Mouse (Mus musculus): Measurements from ENCODE around the gene Olfr229. TPM values are rescaled to one million over a fixed set of nuclear protein-coding genes. Genes with fewer than 3 reads are reported as not detected.
A peak's percentile ranks its signal among the peaks of the same experiment; 100 is the strongest.
"Not testable (repeated sequence)": the region's sequence is repeated elsewhere in the genome, so short reads cannot be mapped to it uniquely, and the experiment has no call there.

Gene Olfr229
- polyA plus RNA-seq (2014; fragmentation: Nextera tagmentation; extraction: Ambion mirVana) = not detected in 2 replicates

DNA sequence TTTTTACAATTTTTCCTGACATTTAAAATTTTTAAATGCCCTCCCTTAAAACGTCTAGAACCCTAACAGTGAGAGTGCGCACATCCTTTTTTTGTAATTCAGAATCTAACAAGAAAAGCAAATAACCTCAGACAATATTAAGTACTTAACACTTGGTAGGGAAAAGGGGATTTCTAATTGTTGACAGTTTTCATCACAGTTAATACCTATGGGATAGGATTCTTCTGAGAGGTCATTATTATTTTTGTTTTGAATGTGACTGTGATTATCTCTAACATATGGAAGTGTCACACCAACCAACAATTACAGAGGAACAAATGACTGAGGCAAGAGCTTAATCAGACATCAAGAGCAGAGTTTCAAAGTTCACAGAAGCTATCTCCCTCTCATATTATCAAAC, at the start of gene Olfr229:
Gene Olfr229, plus strand, starts transcription at position 301 of the 400 bp plus-strand sequence.
- ATAC-seq (ENCODE audit: low read depth) = no peak
- Histone ChIP-seq H3K36me3 (ENCODE audit: control insufficient read depth, insufficient read depth, low read length) (no peaks in the 10 kb centered on the region), H3K4me3 (ENCODE audit: low read depth, low read length) (no peak within 1 kb of the TSS), H3K27ac (replicated peaks; ENCODE audit: low read depth, low read length) (no peak within 1 kb of the TSS), H3K4me1 (ENCODE audit: control insufficient read depth, insufficient read depth, low read length) (no peaks in the 10 kb centered on the region), H3K9ac (ENCODE audit: low read depth, low read length) (no peak within 1 kb of the TSS), H3K27me3 (replicated peaks; ENCODE audit: control insufficient read depth, insufficient read depth, low read length) (no peaks in the 10 kb centered on the region), H3K4me2 (ENCODE audit: low read depth, low read length) (no peak within 1 kb of the TSS), H3K9me3 (ENCODE audit: control insufficient read depth, low read length) (no peaks in the 10 kb centered on the region)
- no peak for DNase-seq (ENCODE audit: low spot score)
- WGBS = 63% methylated on average over 2 of the region's 2 CpGs

DNA sequence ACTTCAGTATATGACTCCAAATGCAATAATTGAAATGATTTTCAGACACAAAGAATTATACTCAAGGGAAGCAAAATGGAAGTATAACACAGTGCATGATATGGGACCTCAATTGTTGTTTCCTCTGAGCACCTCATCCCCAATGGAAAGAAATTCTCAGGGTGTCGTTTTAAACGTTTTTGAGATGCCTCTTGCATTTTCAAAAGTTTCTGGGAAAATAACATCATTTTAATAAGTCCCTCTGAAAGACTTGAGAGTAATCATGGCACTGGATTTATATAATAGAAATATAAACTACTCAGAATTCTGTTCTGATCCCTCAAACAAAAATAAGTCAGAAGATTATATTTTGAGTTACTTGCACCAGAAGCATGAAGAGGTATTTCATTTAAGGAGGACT, 41.0 kb upstream of the Olfr229 start, which contains the start of gene Olfr972:
Gene Olfr972, plus strand, starts transcription at position 301 of the 400 bp plus-strand sequence.
- ATAC-seq (ENCODE audit: low read depth) (no peak), DNase-seq (ENCODE audit: low spot score) (no peak)
- no peaks in the 10 kb centered on the region for H3K9me3 ChIP-seq (ENCODE audit: control insufficient read depth, low read length)
- H3K4me1 ChIP-seq (ENCODE audit: control insufficient read depth, insufficient read depth, low read length) = no peaks in the 10 kb centered on the region
- no peak within 1 kb of the TSS for H3K4me3 ChIP-seq (ENCODE audit: low read depth, low read length)
- WGBS = 71% methylated on average over 2 of the region's 2 CpGs
- H3K27me3 ChIP-seq (replicated peaks; ENCODE audit: control insufficient read depth, insufficient read depth, low read length) = no peaks in the 10 kb centered on the region
- H3K36me3 ChIP-seq (ENCODE audit: control insufficient read depth, insufficient read depth, low read length) = no peaks in the 10 kb centered on the region
- H3K4me2 ChIP-seq (ENCODE audit: low read depth, low read length) = no peak within 1 kb of the TSS
- H3K9ac ChIP-seq (ENCODE audit: low read depth, low read length) = no peak within 1 kb of the TSS
- no peak within 1 kb of the TSS for H3K27ac ChIP-seq (replicated peaks; ENCODE audit: low read depth, low read length)

DNA sequence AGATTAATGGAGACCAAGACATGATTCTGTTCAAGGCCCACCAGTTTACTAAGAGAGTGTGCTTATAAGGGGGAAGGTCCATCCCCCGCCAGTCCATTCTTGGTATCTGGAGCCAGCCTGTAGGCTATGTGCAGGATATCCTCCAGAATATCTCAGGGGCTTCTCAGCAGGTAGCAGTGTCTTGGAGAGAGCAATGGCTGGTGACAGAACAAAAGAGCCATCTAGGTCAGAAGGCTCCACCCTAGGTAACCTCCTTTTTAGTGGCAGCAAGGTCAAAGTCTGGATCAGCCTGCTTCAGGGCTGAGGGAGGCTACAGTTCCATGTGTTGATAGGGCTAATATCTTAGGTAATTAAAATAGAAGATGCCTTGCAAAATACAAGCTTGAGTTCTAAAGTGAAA, 35.1 kb upstream of the Olfr229 start:
- not testable (repeated sequence) for H3K9me3 ChIP-seq (ENCODE audit: control insufficient read depth, low read length); ATAC-seq (ENCODE audit: low read depth); H3K4me1 ChIP-seq (ENCODE audit: control insufficient read depth, insufficient read depth, low read length); DNase-seq (ENCODE audit: low spot score); H3K4me3 ChIP-seq (ENCODE audit: low read depth, low read length); H3K36me3 ChIP-seq (ENCODE audit: control insufficient read depth, insufficient read depth, low read length); H3K27ac ChIP-seq (replicated peaks; ENCODE audit: low read depth, low read length); H3K4me2 ChIP-seq (ENCODE audit: low read depth, low read length); H3K9ac ChIP-seq (ENCODE audit: low read depth, low read length); H3K27me3 ChIP-seq (replicated peaks; ENCODE audit: control insufficient read depth, insufficient read depth, low read length)
- WGBS = 67% methylated on average over 1 of the region's 1 CpGs

DNA sequence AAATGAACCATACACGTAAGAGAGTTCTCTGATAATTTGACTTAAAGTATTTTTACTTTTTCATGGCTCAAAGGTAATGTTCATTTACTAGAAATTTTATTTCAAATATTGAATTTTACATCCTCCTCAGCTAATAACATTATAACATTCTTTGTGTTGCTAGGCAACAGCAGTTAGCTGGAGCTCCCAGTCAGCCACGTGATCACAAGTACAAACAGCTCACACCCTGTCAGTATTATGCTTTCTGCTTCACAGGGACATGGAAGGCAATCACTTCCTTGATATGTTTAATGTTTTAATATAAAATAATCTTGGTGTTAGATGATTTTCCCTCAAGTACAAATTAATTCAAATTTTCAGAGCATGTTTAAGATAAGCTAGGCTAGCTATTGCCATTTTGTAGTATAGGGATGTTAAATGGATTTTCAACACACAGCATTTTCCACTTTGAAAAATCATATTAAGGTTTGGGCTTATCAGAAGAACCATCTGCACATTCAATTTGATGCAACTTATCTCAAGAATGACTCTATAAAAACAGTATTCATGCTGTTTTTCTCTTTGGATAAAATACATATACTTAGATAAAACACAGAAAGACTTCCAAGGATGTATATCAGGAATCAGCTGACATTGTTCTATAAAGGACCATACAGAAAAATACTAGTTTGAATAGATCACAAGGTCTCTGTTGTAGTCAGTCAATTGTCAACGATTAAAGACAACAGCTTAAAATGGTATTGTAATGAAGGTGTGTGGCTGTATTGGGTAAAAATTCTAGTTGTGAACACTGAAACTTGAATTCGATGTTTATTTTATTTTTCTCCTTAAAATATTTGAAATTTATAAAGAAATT, 29.4 kb upstream of the Olfr229 start:
- not testable (repeated sequence) for H3K4me2 ChIP-seq (ENCODE audit: low read depth, low read length); H3K27me3 ChIP-seq (replicated peaks; ENCODE audit: control insufficient read depth, insufficient read depth, low read length); H3K9me3 ChIP-seq (ENCODE audit: control insufficient read depth, low read length); DNase-seq (ENCODE audit: low spot score); ATAC-seq (ENCODE audit: low read depth); H3K9ac ChIP-seq (ENCODE audit: low read depth, low read length); H3K4me3 ChIP-seq (ENCODE audit: low read depth, low read length); H3K36me3 ChIP-seq (ENCODE audit: control insufficient read depth, insufficient read depth, low read length); H3K27ac ChIP-seq (replicated peaks; ENCODE audit: low read depth, low read length); H3K4me1 ChIP-seq (ENCODE audit: control insufficient read depth, insufficient read depth, low read length)
- WGBS = no CpG with 5 or more reads among the region's 4 CpGs

DNA sequence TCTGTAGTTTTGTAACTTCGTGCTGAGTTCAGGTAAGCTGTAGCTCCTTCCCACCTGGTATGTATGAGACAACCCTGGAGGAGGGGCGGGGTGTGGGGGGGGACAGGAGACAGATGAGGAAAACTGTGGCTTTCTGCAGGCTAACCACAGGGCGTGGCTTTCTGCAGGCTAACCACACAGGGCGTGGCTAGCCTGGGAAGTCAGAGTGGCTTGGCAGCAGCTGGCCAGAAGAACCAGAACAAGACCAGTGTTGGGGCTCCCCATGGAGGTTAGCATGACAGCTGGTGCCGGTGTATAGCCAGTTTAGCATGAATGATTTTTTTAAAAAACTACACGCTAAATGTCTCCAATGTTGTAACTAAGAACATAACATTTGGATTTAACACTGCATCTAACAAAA, 2.0 kb upstream of the Olfr229 start:
- Histone ChIP-seq H3K36me3 (ENCODE audit: control insufficient read depth, insufficient read depth, low read length) (no peaks in the 10 kb centered on the region), H3K27ac (replicated peaks; ENCODE audit: low read depth, low read length) (no peak overlapping the region), H3K4me3 (ENCODE audit: low read depth, low read length) (no peak overlapping the region), H3K9ac (ENCODE audit: low read depth, low read length) (no peak overlapping the region), H3K27me3 (replicated peaks; ENCODE audit: control insufficient read depth, insufficient read depth, low read length) (no peaks in the 10 kb centered on the region), H3K9me3 (ENCODE audit: control insufficient read depth, low read length) (no peaks in the 10 kb centered on the region), H3K4me1 (ENCODE audit: control insufficient read depth, insufficient read depth, low read length) (no peaks in the 10 kb centered on the region), H3K4me2 (ENCODE audit: low read depth, low read length) (no peak overlapping the region)
- WGBS = 63% methylated on average over 6 of the region's 6 CpGs
- peak; percentile 15 for DNase-seq (ENCODE audit: low spot score)
- no peak for ATAC-seq (ENCODE audit: low read depth)

DNA sequence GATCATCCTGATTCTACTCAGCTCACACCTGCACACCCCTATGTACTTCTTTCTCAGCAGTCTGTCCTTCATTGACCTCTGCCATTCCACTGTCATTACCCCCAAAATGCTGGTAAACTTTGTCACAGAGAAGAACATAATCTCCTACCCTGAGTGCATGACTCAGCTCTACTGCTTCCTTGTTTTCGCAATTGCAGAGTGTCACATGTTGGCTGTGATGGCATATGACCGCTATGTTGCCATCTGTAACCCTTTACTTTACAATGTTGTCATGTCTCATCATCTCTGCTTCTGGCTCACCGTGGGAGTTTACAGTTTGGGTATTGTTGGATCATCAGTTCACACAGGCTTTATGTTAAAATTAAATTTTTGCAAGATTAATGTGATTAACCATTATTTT, 2.8 kb downstream of the Olfr229 start:
- no peaks in the 10 kb centered on the region for H3K36me3 ChIP-seq (ENCODE audit: control insufficient read depth, insufficient read depth, low read length)
- H3K4me2 ChIP-seq (ENCODE audit: low read depth, low read length) = no peak overlapping the region
- DNase-seq (ENCODE audit: low spot score) (no peak), ATAC-seq (ENCODE audit: low read depth) (no peak)
- H3K27ac ChIP-seq (replicated peaks; ENCODE audit: low read depth, low read length) = no peak overlapping the region
- H3K9me3 ChIP-seq (ENCODE audit: control insufficient read depth, low read length) = no peaks in the 10 kb centered on the region
- no peaks in the 10 kb centered on the region for H3K27me3 ChIP-seq (replicated peaks; ENCODE audit: control insufficient read depth, insufficient read depth, low read length)
- no peak overlapping the region for H3K4me3 ChIP-seq (ENCODE audit: low read depth, low read length)
- H3K4me1 ChIP-seq (ENCODE audit: control insufficient read depth, insufficient read depth, low read length) = no peaks in the 10 kb centered on the region
- H3K9ac ChIP-seq (ENCODE audit: low read depth, low read length) = no peak overlapping the region
- 88% methylated on average over 3 of the region's 3 CpGs for WGBS

DNA sequence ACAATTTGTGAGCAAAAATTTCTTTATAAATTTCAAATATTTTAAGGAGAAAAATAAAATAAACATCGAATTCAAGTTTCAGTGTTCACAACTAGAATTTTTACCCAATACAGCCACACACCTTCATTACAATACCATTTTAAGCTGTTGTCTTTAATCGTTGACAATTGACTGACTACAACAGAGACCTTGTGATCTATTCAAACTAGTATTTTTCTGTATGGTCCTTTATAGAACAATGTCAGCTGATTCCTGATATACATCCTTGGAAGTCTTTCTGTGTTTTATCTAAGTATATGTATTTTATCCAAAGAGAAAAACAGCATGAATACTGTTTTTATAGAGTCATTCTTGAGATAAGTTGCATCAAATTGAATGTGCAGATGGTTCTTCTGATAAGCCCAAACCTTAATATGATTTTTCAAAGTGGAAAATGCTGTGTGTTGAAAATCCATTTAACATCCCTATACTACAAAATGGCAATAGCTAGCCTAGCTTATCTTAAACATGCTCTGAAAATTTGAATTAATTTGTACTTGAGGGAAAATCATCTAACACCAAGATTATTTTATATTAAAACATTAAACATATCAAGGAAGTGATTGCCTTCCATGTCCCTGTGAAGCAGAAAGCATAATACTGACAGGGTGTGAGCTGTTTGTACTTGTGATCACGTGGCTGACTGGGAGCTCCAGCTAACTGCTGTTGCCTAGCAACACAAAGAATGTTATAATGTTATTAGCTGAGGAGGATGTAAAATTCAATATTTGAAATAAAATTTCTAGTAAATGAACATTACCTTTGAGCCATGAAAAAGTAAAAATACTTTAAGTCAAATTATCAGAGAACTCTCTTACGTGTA, 21.1 kb downstream of the Olfr229 start:
- not testable (repeated sequence) for H3K36me3 ChIP-seq (ENCODE audit: control insufficient read depth, insufficient read depth, low read length); H3K4me1 ChIP-seq (ENCODE audit: control insufficient read depth, insufficient read depth, low read length); H3K4me2 ChIP-seq (ENCODE audit: low read depth, low read length); H3K9ac ChIP-seq (ENCODE audit: low read depth, low read length); ATAC-seq (ENCODE audit: low read depth); DNase-seq (ENCODE audit: low spot score); H3K27me3 ChIP-seq (replicated peaks; ENCODE audit: control insufficient read depth, insufficient read depth, low read length); H3K27ac ChIP-seq (replicated peaks; ENCODE audit: low read depth, low read length); H3K4me3 ChIP-seq (ENCODE audit: low read depth, low read length); H3K9me3 ChIP-seq (ENCODE audit: control insufficient read depth, low read length)
- no CpG with 5 or more reads among the region's 4 CpGs for WGBS

DNA sequence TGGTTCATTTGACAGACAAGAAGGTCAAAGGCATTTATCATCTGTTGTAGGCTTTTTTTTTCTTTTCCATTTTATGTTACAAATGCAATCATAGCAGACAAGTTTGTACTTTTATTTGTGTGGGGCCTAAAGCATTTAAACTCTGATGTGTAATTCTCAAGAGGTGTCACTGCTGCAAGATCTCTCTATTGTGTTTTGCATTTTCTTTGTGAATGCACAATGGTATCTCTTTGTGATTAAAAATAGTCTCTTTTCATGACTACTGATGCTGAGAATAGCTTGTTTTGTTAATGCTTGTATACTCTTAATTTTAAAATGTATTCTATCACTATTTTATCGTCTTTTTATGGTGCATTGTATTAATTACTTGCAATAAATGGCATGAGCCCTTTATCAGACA, 21.7 kb downstream of the Olfr229 start:
- not testable (repeated sequence) for H3K4me1 ChIP-seq (ENCODE audit: control insufficient read depth, insufficient read depth, low read length); H3K4me2 ChIP-seq (ENCODE audit: low read depth, low read length); H3K9ac ChIP-seq (ENCODE audit: low read depth, low read length); ATAC-seq (ENCODE audit: low read depth); H3K36me3 ChIP-seq (ENCODE audit: control insufficient read depth, insufficient read depth, low read length); DNase-seq (ENCODE audit: low spot score); H3K27me3 ChIP-seq (replicated peaks; ENCODE audit: control insufficient read depth, insufficient read depth, low read length); H3K4me3 ChIP-seq (ENCODE audit: low read depth, low read length); H3K9me3 ChIP-seq (ENCODE audit: control insufficient read depth, low read length); H3K27ac ChIP-seq (replicated peaks; ENCODE audit: low read depth, low read length)
- 76% methylated on average over 1 of the region's 1 CpGs for WGBS

Measured in embryonic facial prominence, embryonic 14.5 days (tissue).